Mouse (Mus musculus): ENCODE measurements around the gene Aph1a. TPM values are rescaled to one million over a fixed set of nuclear protein-coding genes. Genes with fewer than 3 reads are reported as not detected.
A peak's percentile ranks its signal among the peaks of the same experiment; 100 is the strongest.
"Not testable (repeated sequence)": the region's sequence is repeated elsewhere in the genome, so short reads cannot be mapped to it uniquely, and the experiment has no call there.

Aph1a gene
- polyA plus RNA-seq, 1 experiment from 2014 or later, result 31.1 TPM

DNA sequence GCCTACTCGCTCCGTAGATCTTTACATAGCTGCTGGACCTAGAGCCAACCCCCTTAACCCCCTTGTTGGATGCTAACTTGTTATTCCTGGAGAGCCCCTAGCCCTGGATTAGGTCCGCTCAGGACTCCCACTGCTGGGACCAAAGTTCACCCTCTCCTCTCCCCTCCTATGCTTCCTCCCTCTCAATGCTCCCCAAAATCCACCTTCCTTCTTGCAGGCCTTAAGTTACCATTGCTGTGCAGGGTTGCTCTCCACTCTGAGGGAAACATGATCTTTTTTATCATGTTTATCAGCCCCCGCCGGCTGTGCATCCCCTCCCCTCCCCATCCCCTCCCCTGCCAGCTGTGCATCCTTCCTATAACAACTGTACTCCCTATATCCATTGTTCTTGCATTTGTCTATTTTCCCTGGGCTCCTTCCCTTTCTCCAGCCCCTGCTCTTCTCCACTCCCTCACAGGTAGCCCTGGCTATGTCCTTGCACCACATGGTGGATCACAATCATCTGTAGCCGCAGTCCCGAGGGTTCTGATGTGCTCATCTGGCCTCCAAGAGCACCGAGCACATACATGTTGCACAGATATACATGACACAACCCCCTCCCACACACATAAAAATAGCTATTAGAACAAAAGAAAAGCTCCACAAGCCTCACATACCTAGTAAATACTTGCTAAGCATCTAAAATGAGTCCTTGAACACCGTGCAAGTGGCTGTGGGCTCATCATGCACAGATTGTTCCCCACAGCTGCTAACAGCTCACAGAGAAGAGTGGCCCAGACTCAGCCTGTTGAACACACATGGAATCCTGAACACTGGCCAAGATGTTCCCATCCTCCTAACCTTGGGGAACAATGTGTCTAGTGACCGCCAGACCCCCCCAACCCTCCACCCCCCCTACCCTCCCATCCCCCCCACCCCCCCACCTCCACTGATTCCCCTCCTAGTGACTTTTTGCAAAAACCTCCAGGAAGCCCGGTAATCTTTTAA is 1.4 kb upstream of the Aph1a start:
- ATAC-seq (replicated peaks; ENCODE audit: extremely low read depth, insufficient read depth, low FRiP score), result no peak
- peak overlapping the region; percentile 97 for H3K27ac ChIP-seq (ENCODE audit: low read length)
- peaks cover under 1% of the 10 kb centered on the region; the same call in 1 of the 2 replicates for H3K36me3 ChIP-seq (ENCODE audit: control insufficient read depth, insufficient read depth)
- peak overlapping the region; percentile 54 for H3K4me3 ChIP-seq (ENCODE audit: low read length)
- H3K9me3 ChIP-seq (replicated peaks; ENCODE audit: control insufficient read depth, low read length), result no peaks in the 10 kb centered on the region
- WGBS, result 32% methylated on average over 11 of the region's 11 CpGs
- peak overlapping the region; percentile 67 for H3K4me2 ChIP-seq (ENCODE audit: low read depth, low read length)
- H3K9ac ChIP-seq (ENCODE audit: low read length), result peak overlapping the region; percentile 73
- H3K27me3 ChIP-seq (ENCODE audit: control insufficient read depth, insufficient read depth, low read length), result no peaks in the 10 kb centered on the region
- H3K4me1 ChIP-seq (ENCODE audit: control insufficient read depth, insufficient read depth, low read length), result peaks cover 32% of the 10 kb centered on the region

DNA sequence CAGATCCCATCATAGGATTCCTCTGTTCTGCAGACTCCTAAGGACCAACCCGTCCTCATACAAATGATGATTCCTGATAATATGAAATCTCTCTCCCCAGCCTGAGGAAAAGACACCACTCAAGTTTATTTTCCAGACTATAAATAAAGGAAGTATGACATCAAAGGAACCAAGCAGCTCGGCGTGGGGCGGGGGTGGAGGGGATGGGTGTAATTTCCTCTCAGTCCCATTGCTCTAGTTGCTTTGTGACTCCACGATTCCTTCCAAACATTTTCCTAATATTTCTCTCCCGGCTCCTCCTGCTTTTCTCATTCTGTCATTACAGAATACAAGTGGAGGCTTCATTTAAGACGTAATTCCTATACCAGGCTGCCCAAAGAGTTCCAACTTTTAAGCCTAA is 643 bp upstream of the Aph1a start:
- Histone ChIP-seq H3K4me3 (ENCODE audit: low read length) (peak overlapping the region; percentile 66), H3K4me1 (ENCODE audit: control insufficient read depth, insufficient read depth, low read length) (peaks cover 32% of the 10 kb centered on the region), H3K9ac (ENCODE audit: low read length) (peak overlapping the region; percentile 72), H3K4me2 (ENCODE audit: low read depth, low read length) (peak overlapping the region; percentile 60), H3K27ac (ENCODE audit: low read length) (peak overlapping the region; percentile 97), H3K27me3 (ENCODE audit: control insufficient read depth, insufficient read depth, low read length) (no peaks in the 10 kb centered on the region), H3K36me3 (ENCODE audit: control insufficient read depth, insufficient read depth) (peaks cover 5% of the 10 kb centered on the region; the same call in 1 of the 2 replicates), H3K9me3 (replicated peaks; ENCODE audit: control insufficient read depth, low read length) (no peaks in the 10 kb centered on the region)
- ATAC-seq (replicated peaks; ENCODE audit: extremely low read depth, insufficient read depth, low FRiP score), result no peak
- WGBS, result 18% methylated on average over 7 of the region's 7 CpGs

DNA sequence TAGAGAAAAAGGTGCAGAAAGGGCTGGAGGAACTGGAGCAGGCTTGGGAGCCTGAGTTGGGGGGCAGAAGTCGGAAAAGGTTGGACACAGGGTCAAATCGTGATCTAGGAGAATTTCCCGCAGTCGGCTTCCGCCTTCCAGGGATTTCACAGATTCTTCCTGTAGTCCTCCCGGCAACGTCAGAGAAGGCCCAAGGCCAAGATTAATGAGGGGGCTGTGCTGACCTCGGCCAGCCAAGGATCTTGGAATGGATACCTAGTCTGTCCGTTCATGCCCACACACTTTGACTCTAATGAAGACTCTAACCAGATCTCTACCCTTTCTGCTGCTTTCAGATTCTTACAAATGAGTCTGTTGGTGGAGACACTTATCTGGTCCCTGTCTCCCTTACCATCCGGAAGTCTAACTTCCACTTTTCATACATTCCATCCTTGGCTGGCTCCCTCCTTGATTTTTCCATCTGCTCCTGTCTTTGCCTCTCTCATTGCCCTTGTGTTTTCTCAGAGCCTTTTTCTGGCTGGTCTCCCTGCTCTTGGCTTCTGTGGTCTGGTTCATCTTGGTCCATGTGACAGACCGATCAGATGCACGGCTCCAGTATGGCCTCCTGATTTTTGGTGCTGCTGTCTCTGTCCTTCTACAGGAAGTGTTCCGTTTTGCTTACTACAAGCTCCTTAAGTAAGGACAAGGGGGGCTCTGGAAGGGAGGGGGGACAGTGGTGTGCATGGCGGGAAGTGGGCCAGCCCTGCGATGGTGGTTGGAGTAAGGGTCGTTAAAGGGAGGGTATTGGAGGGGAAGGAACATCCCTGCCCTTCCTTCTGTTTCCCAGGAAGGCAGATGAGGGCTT is 770 bp downstream of the Aph1a start:
- Histone ChIP-seq H3K27me3 (ENCODE audit: control insufficient read depth, insufficient read depth, low read length) (no peaks in the 10 kb centered on the region), H3K36me3 (ENCODE audit: control insufficient read depth, insufficient read depth) (peaks cover 5% of the 10 kb centered on the region; the same call in 1 of the 2 replicates), H3K4me3 (ENCODE audit: low read length) (peak overlapping the region; percentile 66), H3K9ac (ENCODE audit: low read length) (peak overlapping the region; percentile 78), H3K4me2 (ENCODE audit: low read depth, low read length) (peak overlapping the region; percentile 87), H3K4me1 (ENCODE audit: control insufficient read depth, insufficient read depth, low read length) (peaks cover 32% of the 10 kb centered on the region), H3K27ac (ENCODE audit: low read length) (peak overlapping the region; percentile 87), H3K9me3 (replicated peaks; ENCODE audit: control insufficient read depth, low read length) (no peaks in the 10 kb centered on the region)
- ATAC-seq (replicated peaks; ENCODE audit: extremely low read depth, insufficient read depth, low FRiP score), result peak; percentile 4; the same call in 1 of the 2 replicates
- whole genome bisulfite sequencing, result 5% methylated on average over 15 of the region's 16 CpGs

DNA sequence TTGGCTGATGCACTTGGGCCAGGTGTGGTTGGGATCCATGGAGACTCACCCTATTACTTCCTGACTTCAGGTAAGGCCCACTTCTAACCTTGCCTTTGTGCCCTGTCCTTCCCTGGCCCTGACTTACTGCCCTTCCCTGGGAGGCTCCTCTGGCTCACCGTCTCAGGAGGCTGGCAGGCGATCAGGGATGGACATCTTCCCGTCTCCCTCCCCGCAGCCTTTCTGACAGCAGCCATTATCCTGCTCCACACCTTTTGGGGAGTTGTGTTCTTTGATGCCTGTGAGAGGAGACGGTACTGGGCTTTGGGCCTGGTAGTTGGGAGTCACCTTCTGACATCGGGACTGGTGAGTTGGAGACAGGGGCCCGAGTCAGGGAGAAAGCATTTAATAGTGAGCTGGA is 1.7 kb downstream of the Aph1a start:
- H3K4me1 ChIP-seq (ENCODE audit: control insufficient read depth, insufficient read depth, low read length), result peaks cover 32% of the 10 kb centered on the region
- H3K36me3 ChIP-seq (ENCODE audit: control insufficient read depth, insufficient read depth); H3K9ac ChIP-seq (ENCODE audit: low read length); H3K27me3 ChIP-seq (ENCODE audit: control insufficient read depth, insufficient read depth, low read length); H3K27ac ChIP-seq (ENCODE audit: low read length); H3K4me3 ChIP-seq (ENCODE audit: low read length); ATAC-seq (replicated peaks; ENCODE audit: extremely low read depth, insufficient read depth, low FRiP score); H3K9me3 ChIP-seq (replicated peaks; ENCODE audit: control insufficient read depth, low read length); H3K4me2 ChIP-seq (ENCODE audit: low read depth, low read length): not testable (repeated sequence)
- WGBS, result 76% methylated on average over 7 of the region's 7 CpGs

DNA sequence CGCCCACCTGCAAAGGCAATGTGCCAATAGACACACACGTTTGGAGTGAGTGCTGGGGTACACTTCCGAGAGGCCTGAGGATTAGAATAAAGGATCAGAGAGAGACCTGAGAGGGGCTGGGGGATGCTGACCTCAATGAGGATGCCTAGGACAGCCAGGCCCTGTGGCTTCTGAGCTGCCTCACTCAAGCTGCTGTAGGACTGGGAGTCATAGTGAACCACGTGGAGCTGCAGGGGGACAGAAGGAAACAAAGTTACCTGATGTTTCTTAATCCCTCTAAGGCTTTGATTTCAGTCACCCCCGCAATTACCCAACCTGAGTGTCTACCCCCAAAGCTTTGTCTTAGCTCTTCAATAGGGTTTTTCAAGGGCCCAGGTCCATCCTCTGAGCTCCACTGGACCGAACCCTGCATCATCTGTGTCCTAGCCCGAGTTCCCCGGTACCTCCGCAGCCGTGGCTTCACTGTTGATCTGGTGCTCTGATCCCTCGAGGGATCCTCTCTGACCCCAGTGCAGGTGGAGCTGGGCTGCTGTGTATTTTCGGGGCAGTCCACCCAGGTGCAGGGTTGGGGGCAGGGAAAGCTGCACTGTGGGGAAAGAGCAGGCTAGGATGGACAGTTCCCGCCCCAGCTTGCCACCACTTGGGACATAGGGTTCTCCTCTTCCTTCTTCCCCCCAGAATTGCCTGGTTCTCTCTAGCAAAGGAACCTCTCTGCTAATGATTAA is 6.2 kb downstream of the Aph1a start:
- WGBS, result 73% methylated on average over 13 of the region's 13 CpGs
- H3K9me3 ChIP-seq (replicated peaks; ENCODE audit: control insufficient read depth, low read length), result no peaks in the 10 kb centered on the region
- H3K4me1 ChIP-seq (ENCODE audit: control insufficient read depth, insufficient read depth, low read length), result peaks cover 28% of the 10 kb centered on the region
- H3K4me3 ChIP-seq (ENCODE audit: low read length), result no peak overlapping the region
- H3K9ac ChIP-seq (ENCODE audit: low read length), result no peak overlapping the region
- no peaks in the 10 kb centered on the region for H3K27me3 ChIP-seq (ENCODE audit: control insufficient read depth, insufficient read depth, low read length)
- no peak for ATAC-seq (replicated peaks; ENCODE audit: extremely low read depth, insufficient read depth, low FRiP score)
- no peak overlapping the region for H3K27ac ChIP-seq (ENCODE audit: low read length)
- no peak overlapping the region for H3K4me2 ChIP-seq (ENCODE audit: low read depth, low read length)
- H3K36me3 ChIP-seq (ENCODE audit: control insufficient read depth, insufficient read depth), result peaks cover 5% of the 10 kb centered on the region; the same call in 1 of the 2 replicates

DNA sequence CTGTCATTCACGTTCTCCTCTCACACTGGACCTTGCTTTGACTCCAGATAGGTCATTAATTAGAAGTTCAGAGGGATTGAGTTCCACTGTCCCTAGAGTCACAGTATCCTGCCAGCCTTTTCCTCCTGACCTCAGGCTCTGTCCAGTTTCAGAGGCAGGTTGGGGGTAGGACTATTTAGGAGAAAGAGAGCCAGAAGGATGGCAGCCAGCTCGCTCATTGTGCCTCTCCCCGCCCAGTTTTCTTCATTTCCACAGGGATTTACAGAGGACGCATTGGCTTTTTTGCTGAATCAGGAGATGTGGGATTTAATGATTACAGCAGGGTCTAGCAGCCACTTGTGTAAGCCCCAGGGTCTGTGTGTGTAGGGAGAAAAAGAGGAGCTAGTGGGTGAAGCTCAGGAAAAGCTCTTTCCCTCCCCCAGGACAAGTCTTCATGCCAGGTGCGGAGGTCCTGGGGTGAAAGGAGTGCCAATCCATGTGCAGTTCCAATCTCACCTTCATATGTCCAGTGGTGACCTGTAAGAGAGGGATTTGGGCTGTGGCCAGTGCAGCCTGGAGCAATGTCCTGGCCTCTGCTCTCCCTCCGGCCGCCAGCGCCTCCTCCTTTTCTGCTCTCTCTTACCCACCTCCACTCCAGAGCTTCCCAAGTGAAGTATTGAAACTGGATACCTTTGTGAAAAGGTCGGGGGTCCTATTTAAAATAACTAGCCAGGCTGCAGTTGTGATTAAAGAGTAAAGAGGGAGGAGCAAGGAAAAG is 8.0 kb downstream of the Aph1a start:
- Histone ChIP-seq H3K27me3 (ENCODE audit: control insufficient read depth, insufficient read depth, low read length) (no peaks in the 10 kb centered on the region), H3K4me3 (ENCODE audit: low read length) (peak overlapping the region; percentile 29), H3K27ac (ENCODE audit: low read length) (peak overlapping the region; percentile 86), H3K36me3 (ENCODE audit: control insufficient read depth, insufficient read depth) (peaks cover 5% of the 10 kb centered on the region; the same call in 1 of the 2 replicates), H3K4me1 (ENCODE audit: control insufficient read depth, insufficient read depth, low read length) (peaks cover 40% of the 10 kb centered on the region), H3K9me3 (replicated peaks; ENCODE audit: control insufficient read depth, low read length) (no peaks in the 10 kb centered on the region), H3K9ac (ENCODE audit: low read length) (peak overlapping the region; percentile 63), H3K4me2 (ENCODE audit: low read depth, low read length) (peak overlapping the region; percentile 80)
- ATAC-seq (replicated peaks; ENCODE audit: extremely low read depth, insufficient read depth, low FRiP score), result no peak
- WGBS, result 49% methylated on average over 9 of the region's 9 CpGs

DNA sequence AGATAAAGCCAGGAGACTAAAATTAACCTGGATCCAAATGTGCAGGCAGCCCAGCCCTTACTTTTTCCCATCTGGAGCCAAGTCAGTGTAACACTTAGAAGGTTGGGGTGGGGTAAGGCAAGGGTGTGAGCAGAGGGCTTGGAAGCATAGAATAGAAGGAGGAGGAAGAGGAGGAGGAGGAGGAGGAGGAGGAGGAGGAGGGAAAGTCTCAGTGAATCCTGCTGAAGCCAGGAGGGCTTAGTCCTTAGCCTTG is 8.5 kb downstream of the Aph1a start:
- Histone ChIP-seq H3K36me3 (ENCODE audit: control insufficient read depth, insufficient read depth) (peaks cover 5% of the 10 kb centered on the region; the same call in 1 of the 2 replicates), H3K4me3 (ENCODE audit: low read length) (peak overlapping the region; percentile 58), H3K4me1 (ENCODE audit: control insufficient read depth, insufficient read depth, low read length) (peaks cover 40% of the 10 kb centered on the region), H3K4me2 (ENCODE audit: low read depth, low read length) (peak overlapping the region; percentile 80), H3K9me3 (replicated peaks; ENCODE audit: control insufficient read depth, low read length) (no peaks in the 10 kb centered on the region), H3K9ac (ENCODE audit: low read length) (peak overlapping the region; percentile 80), H3K27ac (ENCODE audit: low read length) (peak overlapping the region; percentile 86), H3K27me3 (ENCODE audit: control insufficient read depth, insufficient read depth, low read length) (no peaks in the 10 kb centered on the region)
- no peak; the same call in 1 of the 2 replicates for ATAC-seq (replicated peaks; ENCODE audit: extremely low read depth, insufficient read depth, low FRiP score)

DNA sequence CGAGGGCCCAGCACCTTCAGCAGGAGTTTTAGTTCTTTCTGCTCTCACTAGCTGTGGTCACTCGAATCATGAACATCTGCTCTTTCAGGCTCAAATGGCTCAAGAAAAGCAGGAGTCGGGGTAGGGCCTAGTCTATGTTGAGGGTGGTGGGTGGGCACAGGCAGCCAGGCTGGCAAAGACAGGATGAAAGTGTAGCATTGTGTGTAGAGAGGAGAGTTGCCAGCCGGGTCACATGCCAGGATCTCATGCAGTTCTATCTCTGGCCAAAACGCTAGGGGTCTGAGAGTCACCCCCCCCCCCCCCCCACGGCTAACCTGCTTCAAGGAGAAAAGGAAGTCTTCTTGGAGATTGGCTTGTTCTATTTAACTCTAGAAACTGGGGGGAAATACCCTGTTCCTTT is 8.9 kb downstream of the Aph1a start:
- peaks cover 40% of the 10 kb centered on the region for H3K4me1 ChIP-seq (ENCODE audit: control insufficient read depth, insufficient read depth, low read length)
- peak overlapping the region; percentile 86 for H3K27ac ChIP-seq (ENCODE audit: low read length)
- no peak for ATAC-seq (replicated peaks; ENCODE audit: extremely low read depth, insufficient read depth, low FRiP score)
- peak overlapping the region; percentile 58 for H3K4me3 ChIP-seq (ENCODE audit: low read length)
- 23% methylated on average over 6 of the region's 6 CpGs for WGBS
- H3K9me3 ChIP-seq (replicated peaks; ENCODE audit: control insufficient read depth, low read length), result no peaks in the 10 kb centered on the region
- H3K27me3 ChIP-seq (ENCODE audit: control insufficient read depth, insufficient read depth, low read length), result no peaks in the 10 kb centered on the region
- 0 out of 2 replicates have a peak, but pooled peaks cover 3% of the 10 kb centered on the region for H3K36me3 ChIP-seq (ENCODE audit: control insufficient read depth, insufficient read depth)
- peak overlapping the region; percentile 80 for H3K4me2 ChIP-seq (ENCODE audit: low read depth, low read length)
- H3K9ac ChIP-seq (ENCODE audit: low read length), result peak overlapping the region; percentile 80

Data from heart, embryonic 16.5 days (tissue).